ENCODE assay signal across 8 mouse cellular contexts in the genomic region with DNA sequence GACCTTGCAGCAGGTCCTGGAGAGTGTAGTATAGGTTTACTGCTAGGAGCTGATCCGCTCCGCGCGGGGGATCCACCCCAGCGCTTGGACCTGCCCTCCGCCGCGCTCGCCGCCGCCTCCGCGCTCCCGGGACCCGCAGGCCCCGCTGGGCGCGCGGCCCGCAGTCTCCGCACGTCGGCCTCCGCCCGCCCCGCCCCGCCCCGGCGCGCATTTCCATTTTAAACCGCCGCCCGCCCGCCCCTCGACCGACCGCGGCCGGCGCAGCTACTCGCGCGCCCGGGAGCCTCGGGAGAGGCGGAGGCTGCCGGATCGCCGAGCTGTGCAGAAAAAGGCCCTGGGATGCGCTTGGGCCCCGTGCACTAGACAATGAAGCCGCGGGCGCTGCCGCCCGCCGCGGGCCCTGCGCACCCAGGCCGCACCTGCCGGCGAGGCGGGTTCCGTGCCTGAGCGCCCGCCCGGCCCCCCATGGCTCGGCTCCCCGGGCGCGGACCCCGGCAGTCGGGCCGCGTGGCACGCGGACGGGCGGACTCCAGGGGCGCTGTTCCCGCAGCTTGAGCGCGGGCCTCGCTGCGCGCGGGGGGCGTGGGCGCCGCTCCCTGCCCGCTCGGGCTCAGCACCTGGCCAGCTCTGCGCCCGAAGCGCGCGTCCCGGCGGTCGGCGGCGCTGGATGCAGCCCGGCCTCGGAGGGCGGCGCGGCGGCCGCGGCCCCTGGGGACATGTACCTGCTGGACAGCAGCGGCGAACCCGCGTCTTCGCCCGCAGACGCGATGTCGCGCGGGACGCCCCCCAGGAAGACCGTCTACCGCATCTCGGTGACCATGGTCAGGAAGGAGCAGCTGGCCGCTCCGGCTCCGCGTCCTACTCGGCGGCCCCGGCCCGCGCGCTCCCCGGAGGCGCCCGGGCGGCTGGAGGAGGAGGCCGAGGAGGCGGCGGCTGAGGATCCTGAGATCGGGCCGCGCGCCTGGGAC.
DNase-seq lines count a peak whose midpoint lies in the region; ATAC-seq lines count a peak whose summit lies in the region.

No protein-coding gene starts in this region.

- H3K36me3 ChIP-seq in hindbrain, embryonic 12.5 days, result no peaks in the 10 kb centered on the region

- peak overlapping the region; percentile 87 for H3K4me2 ChIP-seq in hindbrain, embryonic 12.5 days (replicated peaks)

- peak overlapping the region; percentile 87 for H3K4me3 ChIP-seq in hindbrain, embryonic 12.5 days

- no peaks in the 10 kb centered on the region for H3K9me3 ChIP-seq in hindbrain, embryonic 12.5 days (replicated peaks)

- WGBS in hindbrain, embryonic 12.5 days, result under 1% methylated on average over 103 of the region's 146 CpGs

- peak overlapping the region; percentile 83 for H3K9ac ChIP-seq in hindbrain, embryonic 12.5 days

- DNase-seq in R1 (ENCODE audit: low read depth, low spot score), result peak; percentile 52
- DNase-seq in cerebellum, adult 9-11 months, result peak; percentile 89
- peak; percentile 56 to 63 for DNase-seq in frontal cortex, postnatal 14 days (ENCODE audit: low spot score in 2 of 2)
- DNase-seq in left cerebral cortex, adult 11 months (ENCODE audit: low spot score), result peak; percentile 75
- peak; percentile 76 for DNase-seq in lung, postnatal 14 days
- peak; percentile 88 for DNase-seq in right cerebral cortex, adult 18-20 months

- peaks cover 3% of the 10 kb centered on the region; the same call in 1 of the 2 replicates for H3K27me3 ChIP-seq in hindbrain, embryonic 12.5 days

- peak; percentile 68 for ATAC-seq in hindbrain, embryonic 12.5 days (ENCODE audit: low FRiP score)
- no peak for ATAC-seq in erythroid progenitor cell, adult 5-6 weeks (replicated peaks; ENCODE audit: low FRiP score, poor library complexity, severe bottlenecking)

- peaks cover 79% of the 10 kb centered on the region for H3K4me1 ChIP-seq in hindbrain, embryonic 12.5 days

- peak overlapping the region; percentile 99 for H3K27ac ChIP-seq in hindbrain, embryonic 12.5 days
